Comparison of ENCODE assay signal across 28 mouse cellular contexts in the genomic region with DNA sequence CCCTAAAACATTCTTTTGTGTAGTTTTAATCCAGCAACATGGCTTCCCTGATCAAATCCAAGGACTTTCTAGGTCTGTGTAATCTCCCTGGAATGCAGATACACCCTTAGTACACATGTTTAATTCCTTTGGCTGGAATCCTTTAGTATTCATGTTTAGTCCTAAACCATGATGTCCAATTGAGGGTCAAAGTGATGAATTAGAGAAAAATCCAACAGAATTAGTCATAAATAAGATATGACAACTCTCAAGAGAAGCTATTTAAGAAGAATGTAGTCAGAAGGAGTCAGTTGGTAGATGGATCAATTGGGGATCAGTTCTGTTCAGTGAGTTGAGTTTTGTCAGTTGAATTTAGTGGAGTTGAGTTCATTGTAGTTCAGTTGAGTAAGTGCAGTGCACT.
"Had no signal": no experiment of that assay in that cellular context is flagged by ENCODE, and none has a peak within 500 bp of the region (broad histone marks: within the 10 kb centered on the region; RNA-seq: fewer than 3 reads in every experiment).

No protein-coding gene starts in this region.

- H3K27me3 ChIP-seq: heart, embryonic 13.5 days; heart, embryonic 15.5 days; hindbrain, embryonic 13.5 days; hindbrain, embryonic 15.5 days; kidney, embryonic 15.5 days; limb, embryonic 12.5 days; liver, embryonic 13.5 days; liver, embryonic 15.5 days had no signal

- H3K4me2 ChIP-seq: heart, embryonic 11.5 days; heart, embryonic 13.5 days; heart, embryonic 15.5 days; hindbrain, embryonic 13.5 days; hindbrain, embryonic 15.5 days; kidney, embryonic 15.5 days; limb, embryonic 12.5 days; liver, embryonic 11.5 days; liver, embryonic 13.5 days; liver, embryonic 15.5 days had no signal

- H3K9ac ChIP-seq: heart, embryonic 13.5 days; heart, embryonic 15.5 days; hindbrain, embryonic 13.5 days; hindbrain, embryonic 15.5 days; kidney, embryonic 15.5 days; limb, embryonic 12.5 days; liver, embryonic 13.5 days; liver, embryonic 15.5 days had no signal

- H3K36me3 ChIP-seq: heart, embryonic 13.5 days; heart, embryonic 15.5 days; hindbrain, embryonic 13.5 days; hindbrain, embryonic 15.5 days; kidney, embryonic 15.5 days; limb, embryonic 10.5 days; limb, embryonic 12.5 days; liver, embryonic 13.5 days; liver, embryonic 15.5 days had no signal

- H3K4me3 ChIP-seq: heart, adult 2 months; heart, embryonic 13.5 days; heart, embryonic 15.5 days; hindbrain, embryonic 13.5 days; hindbrain, embryonic 15.5 days; kidney, embryonic 15.5 days; left cerebral cortex, adult 2 months; limb, embryonic 10.5 days; limb, embryonic 12.5 days; liver, embryonic 13.5 days; liver, embryonic 15.5 days had no signal

- H3K4me1 ChIP-seq: heart, embryonic 13.5 days; heart, embryonic 15.5 days; hindbrain, embryonic 13.5 days; hindbrain, embryonic 15.5 days; kidney, embryonic 15.5 days; limb, embryonic 10.5 days; limb, embryonic 12.5 days; liver, embryonic 13.5 days; liver, embryonic 15.5 days had no signal

- ATAC-seq: hindbrain, postnatal 0 days; intestine, embryonic 16.5 days had no signal

- H3K9me3 ChIP-seq: heart, embryonic 13.5 days; heart, embryonic 15.5 days; hindbrain, embryonic 13.5 days; hindbrain, embryonic 15.5 days; kidney, embryonic 15.5 days; limb, embryonic 10.5 days; limb, embryonic 12.5 days; liver, embryonic 13.5 days; liver, embryonic 15.5 days had no signal

- H3K27ac ChIP-seq: heart, adult 2 months; heart, embryonic 13.5 days; heart, embryonic 15.5 days; hindbrain, embryonic 13.5 days; hindbrain, embryonic 15.5 days; hindbrain, postnatal 0 days; kidney, embryonic 15.5 days; kidney, postnatal 0 days; left cerebral cortex, adult 2 months; limb, embryonic 10.5 days; limb, embryonic 12.5 days; liver, embryonic 13.5 days; liver, embryonic 15.5 days had no signal

- DNase-seq: gastrocnemius, postnatal 14 days; gastrocnemius, postnatal 36 days; heart, adult 11 months; heart, adult 2 months; heart, postnatal 14 days; heart, postnatal 36 days; kidney, adult 11 months; kidney, adult 2 months; kidney, adult 9 months; kidney, postnatal 14 days; kidney, postnatal 36 days; layer of hippocampus, adult 9-11 months; liver; liver, embryonic 13.5 days had no signal
